Mouse (Mus musculus) liver, embryonic 18 days (tissue): Measurements from ENCODE around the gene Jakmip3. TPM values are rescaled to one million over a fixed set of nuclear protein-coding genes. Genes with fewer than 3 reads are reported as not detected.

Source experiments
- polyA plus RNA-seq: library from polyadenylated mRNA; depleted of rRNA; stranded (reverse); fragments of >200 nt; gene quantifications from 2 replicates; pipeline ENCODE4 v1.2.3, GENCODE M21; 2012; rRNA removed

Gene Jakmip3
- 0.01 and 0.02 TPM in 2 replicates for polyA plus RNA-seq

GRCm38 (mm10) chr7:138940612-138941461, at the start of gene Jakmip3:
TSS of gene Jakmip3 (plus strand) at chr7:138940730.

DNA sequence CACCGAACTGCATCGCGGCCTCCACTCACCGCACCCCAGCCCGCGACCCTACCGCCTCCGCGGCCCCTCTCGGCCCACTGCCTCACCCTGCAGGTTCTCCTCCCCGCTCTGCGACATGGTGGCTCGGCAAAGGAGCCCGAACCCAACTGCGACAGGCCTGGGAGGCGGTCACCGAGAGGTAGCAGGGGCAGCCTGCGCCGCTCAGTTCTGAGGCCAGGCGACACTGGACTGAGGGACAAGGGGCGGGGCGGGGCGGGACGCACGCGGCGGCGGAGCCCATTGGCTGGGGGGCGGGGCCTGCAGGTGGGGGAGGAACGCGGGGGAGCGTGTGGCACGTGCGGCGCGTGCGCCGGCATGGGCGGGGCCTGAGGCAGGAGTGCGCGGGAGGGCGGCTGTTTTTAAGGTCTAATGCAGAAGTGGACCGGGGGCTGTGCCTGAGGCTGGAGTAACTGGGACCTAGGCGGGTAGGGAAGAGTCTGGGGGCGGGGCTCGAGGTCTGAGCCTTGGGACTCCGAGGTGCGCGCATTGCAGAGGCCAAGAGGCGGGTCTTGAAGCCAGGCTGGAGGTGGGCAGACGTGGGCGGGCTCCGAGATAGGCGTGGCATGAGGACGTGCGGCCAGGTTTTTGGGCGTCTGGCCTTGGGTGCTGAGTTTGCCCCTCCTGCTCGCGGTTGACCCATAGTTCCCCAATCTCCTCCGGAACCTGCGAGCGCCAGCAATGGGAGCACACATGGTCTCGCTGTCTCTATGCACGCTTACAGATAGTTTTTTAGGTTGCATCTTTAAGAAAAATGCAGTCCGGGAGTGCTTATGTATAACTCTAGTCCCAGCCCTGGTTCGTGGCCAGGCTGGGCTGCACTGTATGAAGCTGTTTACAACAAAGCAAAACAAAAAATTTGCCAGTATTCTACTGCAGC, 31.0 kb upstream of the Jakmip3 start, which contains the start of gene Bnip3:
TSS of gene Bnip3 (minus strand) at position 243 of the 916 bp plus-strand sequence.

GRCm38 (mm10) chr7:139085629-139086194, 145.2 kb downstream of the Jakmip3 start, which contains the start of gene Dpysl4:
TSS of gene Dpysl4 (plus strand) at chr7:139086001.

Other genes with a start within 250 kb of the Jakmip3 start
- gene Ppp2r2d, start 94.7 kb upstream of the Jakmip3 start, polyA plus RNA-seq: 15.7 and 16.9 TPM in 2 replicates
- 11.5 and 13.6 TPM in 2 replicates for gene Mapk1ip1, start 94.5 kb upstream of the Jakmip3 start, polyA plus RNA-seq
- gene Bnip3, start 31.2 kb upstream of the Jakmip3 start, polyA plus RNA-seq: 209 and 255 TPM in 2 replicates
- gene Dpysl4, start 145.3 kb downstream of the Jakmip3 start, polyA plus RNA-seq: 0.05 and 0.13 TPM in 2 replicates